Mouse (Mus musculus): Measurements from ENCODE around the gene Aunip. TPM values are rescaled to one million over a fixed set of nuclear protein-coding genes. Genes with fewer than 3 reads are reported as not detected.
A peak's percentile ranks its signal among the peaks of the same experiment; 100 is the strongest.

Gene Aunip
- polyA plus RNA-seq, 1 experiment from 2014 or later: 2.8 TPM

DNA sequence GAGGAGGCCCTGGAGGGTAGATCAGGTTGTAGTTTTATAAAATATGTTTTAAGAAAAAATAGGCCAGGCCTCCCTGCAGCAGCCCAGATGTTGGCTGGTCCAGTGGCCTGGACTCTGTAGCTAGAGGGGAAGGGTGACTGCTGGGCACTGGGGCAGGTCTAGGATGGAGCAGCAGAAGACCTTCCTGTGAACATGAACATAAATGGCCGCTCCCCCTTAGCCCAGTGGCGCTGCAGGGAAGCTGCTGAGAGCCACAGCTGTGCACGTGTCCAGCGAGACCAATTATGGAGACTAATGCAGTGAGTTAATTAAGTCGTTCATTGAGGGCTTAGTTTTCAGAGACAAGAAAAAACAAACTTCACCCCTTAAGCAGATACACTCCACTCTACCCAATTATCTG lies 15.0 kb downstream of the Aunip start:
- Histone ChIP-seq H3K9ac (no peak overlapping the region), H3K36me3 (peaks cover 62% of the 10 kb centered on the region), H3K4me3 (no peak overlapping the region), H3K4me1 (replicated peaks) (no peaks in the 10 kb centered on the region; the same call in 1 of the 2 replicates), H3K27ac (0 out of 2 replicates have a peak overlapping the region, but pooled peaks have one; percentile 60), H3K27me3 (no peaks in the 10 kb centered on the region), H3K9me3 (no peaks in the 10 kb centered on the region), H3K4me2 (no peak overlapping the region)
- 68% methylated on average over 5 of the region's 5 CpGs for WGBS
- no peak for ATAC-seq (ENCODE audit: low FRiP score)

DNA sequence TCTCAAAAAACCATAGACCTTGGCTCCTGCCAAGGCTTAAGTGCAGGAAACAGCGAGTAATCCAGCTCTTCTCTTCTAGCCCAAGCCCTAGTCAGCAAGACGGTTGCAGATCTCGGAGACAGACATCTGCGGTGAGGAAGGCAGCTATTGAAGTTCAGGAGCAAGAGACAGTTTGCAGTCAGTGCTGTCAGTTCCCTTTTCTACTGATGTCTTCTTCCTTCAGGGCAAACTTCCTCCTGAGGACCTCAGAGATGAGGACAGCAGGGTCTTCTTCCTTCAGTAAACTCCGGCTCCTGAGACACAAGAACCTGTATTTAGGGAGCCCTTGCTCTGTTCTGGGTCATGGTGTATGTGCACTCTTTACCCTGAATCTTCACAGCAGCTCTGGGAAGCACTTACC lies 15.4 kb downstream of the Aunip start:
- Histone ChIP-seq H3K27me3 (no peaks in the 10 kb centered on the region), H3K36me3 (peaks cover 66% of the 10 kb centered on the region), H3K9me3 (no peaks in the 10 kb centered on the region), H3K4me2 (no peak overlapping the region), H3K4me1 (replicated peaks) (no peaks in the 10 kb centered on the region; the same call in 1 of the 2 replicates), H3K9ac (no peak overlapping the region), H3K27ac (peak overlapping the region; percentile 60; the same call in 1 of the 2 replicates), H3K4me3 (no peak overlapping the region)
- ATAC-seq (ENCODE audit: low FRiP score): no peak
- WGBS: 82% methylated on average over 5 of the region's 5 CpGs

DNA sequence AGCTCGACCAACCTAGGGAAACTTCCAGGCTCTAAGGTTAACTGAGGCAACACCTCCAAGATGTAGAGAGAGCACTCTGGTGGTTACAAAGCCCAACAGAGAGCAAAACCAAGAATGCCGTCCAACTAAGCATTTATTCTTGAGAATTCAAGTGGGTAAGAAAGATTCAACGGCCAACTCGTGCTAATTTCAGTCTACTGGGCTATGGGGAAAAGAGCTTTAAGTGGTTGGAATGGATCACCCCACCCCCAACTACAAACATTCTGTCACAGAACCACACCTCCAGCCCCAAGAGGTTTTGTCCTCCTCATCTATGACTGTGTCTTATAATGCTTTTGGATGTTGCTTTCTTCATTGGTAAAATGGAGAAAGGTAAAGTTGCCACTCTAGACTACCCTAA lies 22.1 kb downstream of the Aunip start:
- no peaks in the 10 kb centered on the region for H3K9me3 ChIP-seq
- no peak overlapping the region for H3K27ac ChIP-seq
- H3K27me3 ChIP-seq: no peaks in the 10 kb centered on the region
- no peak overlapping the region for H3K4me2 ChIP-seq
- no peak overlapping the region for H3K4me3 ChIP-seq
- peaks cover 30% of the 10 kb centered on the region for H3K4me1 ChIP-seq (replicated peaks)
- no peak overlapping the region for H3K9ac ChIP-seq
- ATAC-seq (ENCODE audit: low FRiP score): no peak
- WGBS: 84% methylated on average over 4 of the region's 4 CpGs
- H3K36me3 ChIP-seq: peaks cover 42% of the 10 kb centered on the region

DNA sequence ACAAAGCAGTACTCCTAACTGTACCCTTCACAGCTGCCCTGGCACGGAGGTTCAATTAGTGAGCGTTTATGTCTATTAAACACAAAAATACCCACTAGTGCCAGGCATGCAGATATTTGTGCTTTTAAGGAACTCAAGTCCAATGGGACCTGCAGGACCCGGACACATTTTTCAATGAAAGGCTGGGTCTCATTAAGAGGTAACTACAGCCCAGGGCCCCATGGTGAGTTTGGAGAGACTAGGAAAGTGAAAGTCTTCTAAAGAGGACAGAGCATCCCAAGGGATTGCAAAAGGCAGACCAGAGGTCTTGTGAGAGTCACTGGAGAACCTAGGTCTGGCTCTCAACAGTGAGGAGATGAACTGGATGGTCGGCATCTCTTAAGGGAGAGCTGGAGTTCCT lies 22.6 kb downstream of the Aunip start:
- peak overlapping the region; percentile 91 for H3K9ac ChIP-seq
- peaks cover 41% of the 10 kb centered on the region for H3K36me3 ChIP-seq
- no peak overlapping the region for H3K27ac ChIP-seq
- H3K4me3 ChIP-seq: peak overlapping the region; percentile 99
- H3K4me2 ChIP-seq: peak overlapping the region; percentile 95
- H3K4me1 ChIP-seq (replicated peaks): peaks cover 30% of the 10 kb centered on the region
- no peaks in the 10 kb centered on the region for H3K9me3 ChIP-seq
- no peaks in the 10 kb centered on the region for H3K27me3 ChIP-seq
- ATAC-seq (ENCODE audit: low FRiP score): no peak
- 90% methylated on average over 4 of the region's 4 CpGs for WGBS

DNA sequence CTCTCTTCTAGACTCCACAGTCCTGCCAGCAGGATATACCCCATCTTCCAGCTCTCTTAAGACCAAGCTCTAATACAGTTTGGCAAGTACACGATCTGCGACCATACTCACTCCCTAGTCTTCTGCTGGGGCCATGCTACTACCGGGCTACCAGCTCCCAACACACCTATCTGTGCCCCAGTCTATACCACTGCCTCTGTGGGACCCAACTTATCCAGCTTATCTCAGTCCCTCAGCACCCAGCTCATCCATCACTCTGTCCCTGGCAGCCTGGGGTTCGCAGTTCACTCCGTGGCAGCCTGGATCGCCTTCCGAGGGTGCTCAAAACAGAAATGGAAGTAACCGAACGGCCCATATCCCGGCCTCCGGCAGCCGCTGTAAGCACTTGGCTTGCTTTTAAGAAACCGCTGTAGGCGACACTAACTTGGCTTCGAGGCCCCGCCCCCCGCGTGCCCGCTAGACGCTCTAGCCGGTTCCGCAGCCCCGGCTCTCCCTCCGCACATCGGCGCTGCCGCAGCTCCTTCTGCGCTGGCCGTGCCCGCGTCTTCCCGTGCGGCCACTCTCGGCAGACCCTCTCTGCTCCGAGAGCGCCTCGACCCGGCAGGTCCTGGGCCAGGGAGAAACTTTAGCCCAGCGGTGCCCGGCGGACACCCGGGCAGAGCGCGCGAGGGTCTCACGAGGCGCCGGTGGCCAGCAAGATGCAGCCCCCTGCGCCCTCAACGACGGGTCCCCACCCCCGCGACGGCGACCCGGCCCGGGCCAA lies 23.5 kb downstream of the Aunip start:
- peaks cover 41% of the 10 kb centered on the region for H3K36me3 ChIP-seq
- no peaks in the 10 kb centered on the region for H3K27me3 ChIP-seq
- peaks cover 30% of the 10 kb centered on the region for H3K4me1 ChIP-seq (replicated peaks)
- peak overlapping the region; percentile 95 for H3K4me2 ChIP-seq
- H3K9me3 ChIP-seq: no peaks in the 10 kb centered on the region
- H3K4me3 ChIP-seq: peak overlapping the region; percentile 99
- 2% methylated on average over 57 of the region's 57 CpGs for WGBS
- ATAC-seq (ENCODE audit: low FRiP score): no peak; the same call in 1 of the 2 replicates
- peak overlapping the region; percentile 90 for H3K27ac ChIP-seq
- peak overlapping the region; percentile 91 for H3K9ac ChIP-seq

DNA sequence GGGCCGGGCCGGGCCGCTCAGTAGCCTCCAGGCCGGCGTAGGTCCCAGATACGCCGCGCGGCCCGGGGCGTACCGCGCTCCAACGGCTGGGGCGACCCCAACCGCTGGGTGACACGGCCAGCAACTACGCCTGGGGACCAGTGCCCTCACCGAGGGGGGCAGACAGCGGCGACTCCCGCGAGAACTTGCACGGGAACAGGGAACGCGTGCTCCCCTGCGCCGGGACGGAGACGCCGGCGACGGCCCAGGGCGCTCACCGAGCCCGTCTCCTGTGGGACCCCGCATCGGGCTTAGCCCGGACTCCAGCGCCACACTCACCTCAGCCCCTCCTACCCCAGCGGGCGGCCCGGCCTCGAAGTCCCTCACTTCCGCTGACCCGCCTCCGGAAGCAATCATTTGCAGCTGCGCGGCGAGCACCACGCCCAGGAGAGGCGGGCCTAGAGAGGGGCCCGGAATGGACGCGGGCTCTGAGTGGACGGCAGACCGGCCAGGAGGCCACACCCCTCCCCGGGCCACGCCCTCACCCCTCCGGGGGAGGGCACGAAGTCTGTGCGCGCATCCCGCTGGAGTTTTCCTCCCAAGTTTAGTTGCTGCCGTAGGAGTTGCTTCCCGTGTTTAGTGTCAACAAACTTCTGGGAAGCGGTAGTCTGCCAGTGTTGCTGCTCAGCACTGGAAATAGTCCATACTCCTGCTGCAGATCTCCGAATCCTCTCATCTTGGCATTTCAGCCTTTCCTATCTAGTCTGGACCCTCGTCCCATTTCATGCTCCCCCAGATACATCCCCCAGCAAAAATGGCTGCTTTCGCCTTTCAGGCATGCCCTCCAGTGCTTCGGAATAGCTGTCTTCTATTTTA lies 24.4 kb downstream of the Aunip start, which contains the start of gene Mtfr1l:
Gene Mtfr1l (minus strand): TSS at position 456 of the 855 bp plus-strand sequence.
- peak within 1 kb of the TSS; percentile 99 for H3K4me3 ChIP-seq
- WGBS: under 1% methylated on average over 70 of the region's 71 CpGs
- peaks cover 30% of the 10 kb centered on the region for H3K4me1 ChIP-seq (replicated peaks)
- ATAC-seq (ENCODE audit: low FRiP score): peak; percentile 96
- H3K9ac ChIP-seq: peak within 1 kb of the TSS; percentile 91
- no peaks in the 10 kb centered on the region for H3K27me3 ChIP-seq
- peak within 1 kb of the TSS; percentile 90 for H3K27ac ChIP-seq
- H3K9me3 ChIP-seq: no peaks in the 10 kb centered on the region
- H3K36me3 ChIP-seq: peaks cover 41% of the 10 kb centered on the region
- peak within 1 kb of the TSS; percentile 95 for H3K4me2 ChIP-seq

DNA sequence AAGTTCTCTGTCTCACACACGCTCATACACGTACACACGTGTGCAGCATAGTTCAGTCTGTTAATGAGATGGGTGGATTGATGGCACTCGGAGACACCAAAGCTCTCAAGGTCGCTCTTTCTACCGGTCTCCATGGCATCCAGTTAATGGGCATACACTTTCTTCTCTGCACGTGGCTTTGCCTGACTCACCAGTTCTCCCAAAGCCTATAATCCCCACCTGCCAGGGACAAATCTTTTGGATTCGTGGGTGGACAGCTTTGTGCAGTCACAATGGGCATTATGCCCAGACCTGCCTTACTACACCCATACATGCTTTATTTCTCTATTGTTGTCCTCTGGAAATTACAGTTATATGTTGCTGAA lies 25.0 kb downstream of the Aunip start:
- peak overlapping the region; percentile 64 for H3K9ac ChIP-seq
- peak; percentile 32; the same call in 1 of the 2 replicates for ATAC-seq (ENCODE audit: low FRiP score)
- H3K4me3 ChIP-seq: peak overlapping the region; percentile 99
- H3K4me2 ChIP-seq: peak overlapping the region; percentile 95
- H3K4me1 ChIP-seq (replicated peaks): peaks cover 30% of the 10 kb centered on the region
- no peaks in the 10 kb centered on the region for H3K9me3 ChIP-seq
- H3K27ac ChIP-seq: peak overlapping the region; percentile 74
- peaks cover 41% of the 10 kb centered on the region for H3K36me3 ChIP-seq
- H3K27me3 ChIP-seq: no peaks in the 10 kb centered on the region
- 10% methylated on average over 8 of the region's 8 CpGs for WGBS

DNA sequence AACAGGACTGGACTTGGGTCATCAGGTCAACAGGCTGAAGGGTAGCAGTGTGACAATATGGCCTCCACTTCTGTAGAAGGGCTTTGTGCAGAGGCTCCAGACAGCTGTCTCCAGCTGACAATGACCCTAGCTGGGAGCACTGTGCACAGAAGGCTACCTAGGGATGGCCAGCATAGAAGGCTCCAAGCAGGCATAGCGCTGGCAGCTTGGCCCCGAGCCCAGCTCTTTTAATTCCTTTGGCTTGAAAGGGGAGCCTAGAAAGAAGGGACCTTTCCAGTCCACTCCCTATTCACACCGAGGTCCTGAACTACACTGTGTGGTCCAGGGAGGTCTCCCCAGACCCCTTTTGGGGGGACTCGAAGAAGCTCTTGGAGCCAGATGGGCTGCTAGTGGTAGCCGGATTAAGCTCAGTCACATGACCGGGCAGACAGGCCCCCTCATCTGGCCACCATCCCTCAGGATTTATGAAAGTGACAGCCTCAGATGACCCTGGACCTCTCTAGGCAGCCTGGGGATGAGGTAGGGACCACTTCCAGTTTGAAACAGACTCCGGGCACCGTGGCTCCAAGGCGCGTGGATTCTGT lies 28.3 kb downstream of the Aunip start:
- Histone ChIP-seq H3K4me3 (no peak overlapping the region), H3K4me1 (replicated peaks) (peaks cover 14% of the 10 kb centered on the region), H3K36me3 (peaks cover 57% of the 10 kb centered on the region), H3K9me3 (no peaks in the 10 kb centered on the region), H3K27me3 (no peaks in the 10 kb centered on the region), H3K27ac (no peak overlapping the region), H3K4me2 (no peak overlapping the region), H3K9ac (no peak overlapping the region)
- no peak for ATAC-seq (ENCODE audit: low FRiP score)
- 90% methylated on average over 10 of the region's 10 CpGs for WGBS

DNA sequence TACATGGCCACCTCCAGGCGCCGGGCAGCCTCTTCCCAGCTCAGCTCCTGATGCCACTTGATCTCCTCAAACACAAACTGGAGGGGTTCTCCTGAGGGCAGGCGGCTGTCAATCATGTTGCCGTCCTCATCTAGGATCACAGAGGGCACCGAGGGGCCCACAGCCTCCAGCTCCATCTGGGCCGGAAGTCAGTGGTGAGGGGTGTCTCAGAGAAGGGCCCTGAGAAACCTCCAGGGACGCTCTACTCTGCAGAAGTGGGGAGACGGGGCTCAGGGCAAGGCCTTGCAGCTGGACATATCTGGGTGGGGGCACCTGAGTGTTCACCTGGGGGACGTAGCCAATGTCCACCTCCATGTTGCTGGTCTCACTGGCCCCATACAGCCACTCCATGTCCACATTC lies 31.9 kb downstream of the Aunip start:
- Histone ChIP-seq H3K36me3 (peaks cover 88% of the 10 kb centered on the region), H3K4me2 (no peak overlapping the region)

DNA sequence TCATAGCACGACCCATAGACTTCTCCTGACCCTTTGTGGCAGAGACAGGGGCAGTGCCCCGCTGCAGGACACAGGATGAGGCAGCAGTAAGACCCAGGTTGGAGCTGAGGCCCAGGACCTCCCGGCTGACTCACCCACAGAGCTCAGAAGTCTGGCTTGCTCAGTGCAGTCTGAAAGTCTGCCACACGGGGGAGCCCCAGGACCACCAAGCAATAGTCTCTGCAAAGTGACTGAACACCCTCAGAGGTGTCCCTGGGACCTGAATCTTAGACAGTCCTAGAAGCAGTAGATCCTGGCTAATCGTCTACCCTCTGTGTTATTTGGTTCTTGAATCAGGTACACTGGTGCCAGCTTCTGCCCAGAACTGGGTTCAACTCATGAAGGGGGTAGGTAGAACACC lies 32.5 kb downstream of the Aunip start:
- Histone ChIP-seq H3K36me3 (peaks cover 89% of the 10 kb centered on the region), H3K27ac (no peak overlapping the region), H3K4me3 (no peak overlapping the region), H3K27me3 (no peaks in the 10 kb centered on the region), H3K4me2 (no peak overlapping the region), H3K9ac (no peak overlapping the region), H3K9me3 (no peaks in the 10 kb centered on the region), H3K4me1 (replicated peaks) (peaks cover 19% of the 10 kb centered on the region)
- 15% methylated on average over 5 of the region's 5 CpGs for WGBS
- ATAC-seq (ENCODE audit: low FRiP score): peak; percentile 73

More for the DNA sequence above, 31.9 kb downstream of the Aunip start:
- WGBS: 96% methylated on average over 9 of the region's 9 CpGs
- no peak overlapping the region for H3K9ac ChIP-seq
- no peak for ATAC-seq (ENCODE audit: low FRiP score)
- no peaks in the 10 kb centered on the region for H3K9me3 ChIP-seq
- H3K4me1 ChIP-seq (replicated peaks): peaks cover 13% of the 10 kb centered on the region
- H3K27ac ChIP-seq: no peak overlapping the region
- H3K27me3 ChIP-seq: no peaks in the 10 kb centered on the region
- H3K4me3 ChIP-seq: no peak overlapping the region

DNA sequence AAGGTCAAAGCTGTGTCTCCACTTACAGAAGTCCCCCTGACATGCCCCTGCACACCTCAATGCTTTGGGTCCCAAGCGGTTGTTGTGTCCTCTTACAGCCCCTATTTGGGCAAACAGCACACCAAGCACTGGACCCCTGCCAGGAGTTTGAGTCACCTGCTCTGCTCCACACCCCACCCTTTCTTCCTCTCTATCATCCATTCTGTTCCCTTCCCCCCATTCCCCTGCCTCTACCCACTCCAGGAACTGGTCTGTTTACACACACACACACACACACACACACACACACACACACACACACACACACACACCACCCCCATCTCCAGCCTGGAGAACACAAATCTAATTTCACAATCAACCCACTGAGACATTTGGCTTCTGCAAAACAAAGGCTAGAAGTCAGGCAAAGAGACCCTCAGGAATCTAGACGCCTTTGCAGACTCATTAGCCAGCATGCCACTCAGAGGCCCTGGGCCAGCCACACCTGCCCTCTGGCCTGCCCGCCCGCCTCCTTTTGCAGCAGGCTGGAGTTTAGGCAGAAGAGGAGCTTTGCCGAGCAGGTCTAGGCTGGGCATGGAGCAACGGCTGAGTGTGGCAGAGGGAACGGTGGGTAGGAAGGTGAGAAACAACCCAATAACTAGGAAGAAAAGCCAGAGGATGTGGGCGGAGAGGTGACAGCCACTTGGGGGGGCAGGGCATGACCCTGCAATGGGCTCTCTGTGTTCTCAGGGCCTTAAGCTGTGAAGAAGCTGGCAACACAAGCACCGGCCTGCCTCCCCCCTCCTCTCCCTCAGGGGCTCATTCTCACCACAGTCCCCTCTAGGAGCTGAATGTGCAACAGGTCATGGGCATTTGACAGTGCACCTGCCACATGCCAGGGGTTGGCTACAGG lies 36.3 kb downstream of the Aunip start:
- ATAC-seq (ENCODE audit: low FRiP score): no peak
- Histone ChIP-seq H3K9me3 (peaks cover 8% of the 10 kb centered on the region), H3K4me2 (no peak overlapping the region), H3K27ac (no peak overlapping the region; the same call in 1 of the 2 replicates), H3K9ac (peak overlapping the region; percentile 43; the same call in 1 of the 2 replicates), H3K27me3 (no peaks in the 10 kb centered on the region), H3K36me3 (peaks cover 67% of the 10 kb centered on the region), H3K4me3 (no peak overlapping the region), H3K4me1 (replicated peaks) (peaks cover 41% of the 10 kb centered on the region)
- WGBS: 70% methylated on average over 9 of the region's 9 CpGs
